Mouse (Mus musculus): Measurements from ENCODE around the gene Fbln1. TPM values are rescaled to one million over a fixed set of nuclear protein-coding genes. Genes with fewer than 3 reads are reported as not detected.

The Fbln1 gene
- total RNA-seq, 2 experiments from 2014 or later, result 11.4 to 14.4 TPM

GRCm38 (mm10) chr15:85267891-85268290, 62.1 kb downstream of the Fbln1 start:
- intact Hi-C loops (cut with DNase I), result loop anchor here (2.0 to 10.0 kb wide), 3 partner anchors 47 to 437 kb away; no protein-coding TSS in a partner anchor
- H3K4me3 ChIP-seq, result no peak overlapping the region
- H3K27ac ChIP-seq, result no peak overlapping the region
- DNase-seq (ENCODE audit: extremely low spot score in 1 of 2, low spot score in 2 of 2), result no peak
- TF ChIP-seq CTCF (IDR thresholded peaks at IDR 0.05), result no peak

- intact Hi-C loops (cut with DNase I), result no loop called here
- TF ChIP-seq CTCF (IDR thresholded peaks at IDR 0.05), result no peak
- no peak for DNase-seq (ENCODE audit: extremely low spot score in 1 of 2, low spot score in 2 of 2)
- Histone ChIP-seq H3K4me3 (no peak overlapping the region), H3K27ac (no peak overlapping the region)
Measured at GRCm38 (mm10) chr15:85272988-85273387, 67.2 kb downstream of the Fbln1 start.

- no peak for DNase-seq (ENCODE audit: extremely low spot score in 1 of 2, low spot score in 2 of 2)
- no peak overlapping the region for H3K4me3 ChIP-seq
- intact Hi-C loops (cut with DNase I), result no loop called here
- H3K27ac ChIP-seq, result no peak overlapping the region
- TF ChIP-seq CTCF (IDR thresholded peaks at IDR 0.05), result no peak
Measured at GRCm38 (mm10) chr15:85277221-85277620, 71.5 kb downstream of the Fbln1 start.

- no peak for DNase-seq (ENCODE audit: extremely low spot score in 1 of 2, low spot score in 2 of 2)
- Histone ChIP-seq H3K4me3 (no peak overlapping the region), H3K27ac (no peak overlapping the region)
- intact Hi-C loops (cut with DNase I), result no loop called here
- no peak for TF ChIP-seq CTCF (IDR thresholded peaks at IDR 0.05)
Measured at GRCm38 (mm10) chr15:85278986-85279385, 73.2 kb downstream of the Fbln1 start.

GRCm38 (mm10) chr15:85282021-85282420, 76.3 kb downstream of the Fbln1 start:
- intact Hi-C loops (cut with DNase I), result no loop called here
- no peak for TF ChIP-seq CTCF (IDR thresholded peaks at IDR 0.05)
- Histone ChIP-seq H3K27ac (no peak overlapping the region), H3K4me3 (no peak overlapping the region)
- DNase-seq (ENCODE audit: extremely low spot score in 1 of 2, low spot score in 2 of 2), result no peak

- no peak for DNase-seq (ENCODE audit: extremely low spot score in 1 of 2, low spot score in 2 of 2)
- intact Hi-C loops (cut with DNase I), result no loop called here
- no peak for TF ChIP-seq CTCF (IDR thresholded peaks at IDR 0.05)
- no peak overlapping the region for H3K27ac ChIP-seq
- H3K4me3 ChIP-seq, result no peak overlapping the region
Measured at GRCm38 (mm10) chr15:85284651-85285050, 78.9 kb downstream of the Fbln1 start.

GRCm38 (mm10) chr15:85294632-85295031, 88.9 kb downstream of the Fbln1 start:
- no peak for DNase-seq (ENCODE audit: extremely low spot score in 1 of 2, low spot score in 2 of 2)
- Histone ChIP-seq H3K27ac (no peak overlapping the region), H3K4me3 (no peak overlapping the region)
- intact Hi-C loops (cut with DNase I), result no loop called here
- peak; percentile 9; the same call in 1 of the 2 replicates for TF ChIP-seq CTCF (IDR thresholded peaks at IDR 0.05)

- no peak for TF ChIP-seq CTCF (IDR thresholded peaks at IDR 0.05)
- Histone ChIP-seq H3K4me3 (no peak overlapping the region), H3K27ac (no peak overlapping the region)
- no peak for DNase-seq (ENCODE audit: extremely low spot score in 1 of 2, low spot score in 2 of 2)
- intact Hi-C loops (cut with DNase I), result no loop called here
Measured at GRCm38 (mm10) chr15:85295544-85295943, 89.8 kb downstream of the Fbln1 start.

GRCm38 (mm10) chr15:85295977-85296376, 90.2 kb downstream of the Fbln1 start:
- Histone ChIP-seq H3K27ac (no peak overlapping the region), H3K4me3 (no peak overlapping the region)
- no peak for TF ChIP-seq CTCF (IDR thresholded peaks at IDR 0.05)
- no peak for DNase-seq (ENCODE audit: extremely low spot score in 1 of 2, low spot score in 2 of 2)
- intact Hi-C loops (cut with DNase I), result no loop called here

GRCm38 (mm10) chr15:85296538-85296937, 90.8 kb downstream of the Fbln1 start:
- DNase-seq (ENCODE audit: extremely low spot score in 1 of 2, low spot score in 2 of 2), result no peak
- Histone ChIP-seq H3K4me3 (no peak overlapping the region), H3K27ac (no peak overlapping the region)
- no peak for TF ChIP-seq CTCF (IDR thresholded peaks at IDR 0.05)
- intact Hi-C loops (cut with DNase I), result no loop called here

- no peak for DNase-seq (ENCODE audit: extremely low spot score in 1 of 2, low spot score in 2 of 2)
- TF ChIP-seq CTCF (IDR thresholded peaks at IDR 0.05), result no peak
- Histone ChIP-seq H3K27ac (no peak overlapping the region), H3K4me3 (no peak overlapping the region)
- intact Hi-C loops (cut with DNase I), result no loop called here
Measured at GRCm38 (mm10) chr15:85298167-85298781, 92.5 kb downstream of the Fbln1 start.

GRCm38 (mm10) chr15:85298946-85299345, 93.2 kb downstream of the Fbln1 start:
- Histone ChIP-seq H3K27ac (no peak overlapping the region), H3K4me3 (no peak overlapping the region)
- DNase-seq (ENCODE audit: extremely low spot score in 1 of 2, low spot score in 2 of 2), result no peak
- intact Hi-C loops (cut with DNase I), result no loop called here
- TF ChIP-seq CTCF (IDR thresholded peaks at IDR 0.05), result no peak

- H3K4me3 ChIP-seq, result no peak overlapping the region
- TF ChIP-seq CTCF (IDR thresholded peaks at IDR 0.05), result no peak
- DNase-seq (ENCODE audit: extremely low spot score in 1 of 2, low spot score in 2 of 2), result no peak
- no peak overlapping the region for H3K27ac ChIP-seq
- intact Hi-C loops (cut with DNase I), result no loop called here
Measured at GRCm38 (mm10) chr15:85303241-85303640, 97.5 kb downstream of the Fbln1 start.
